Mouse (Mus musculus): Measurements from ENCODE around the gene Cryl1. TPM values are rescaled to one million over a fixed set of nuclear protein-coding genes. Genes with fewer than 3 reads are reported as not detected.

Cryl1 gene
- polyA plus RNA-seq, 1 experiment from 2014 or later: 16.6 TPM

- Histone ChIP-seq H3K27me3 (ENCODE audit: control insufficient read depth, insufficient read depth, low read length) (no peaks in the 10 kb centered on the region), H3K4me1 (ENCODE audit: control insufficient read depth, insufficient read depth, low read length) (no peaks in the 10 kb centered on the region), H3K27ac (ENCODE audit: low read length) (no peak overlapping the region), H3K9ac (ENCODE audit: low read length) (no peak overlapping the region), H3K4me3 (ENCODE audit: low read length) (no peak overlapping the region), H3K4me2 (ENCODE audit: low read depth, low read length) (no peak overlapping the region), H3K36me3 (ENCODE audit: control insufficient read depth, insufficient read depth) (no peaks in the 10 kb centered on the region), H3K9me3 (replicated peaks; ENCODE audit: control insufficient read depth, low read length) (no peaks in the 10 kb centered on the region)
- 64% methylated on average over 3 of the region's 3 CpGs for WGBS
- no peak for ATAC-seq (replicated peaks; ENCODE audit: extremely low read depth, insufficient read depth, low FRiP score)
Measured at GRCm38 (mm10) chr14:57248661-57249060, 149.7 kb downstream of the Cryl1 start.

GRCm38 (mm10) chr14:57246575-57246974, 151.8 kb downstream of the Cryl1 start:
- H3K4me2 ChIP-seq (ENCODE audit: low read depth, low read length): no peak overlapping the region

GRCm38 (mm10) chr14:57242978-57243377, 155.4 kb downstream of the Cryl1 start:
- 51% methylated on average over 5 of the region's 5 CpGs for WGBS
- no peak overlapping the region for H3K9ac ChIP-seq (ENCODE audit: low read length)
- no peak overlapping the region for H3K4me3 ChIP-seq (ENCODE audit: low read length)
- H3K27ac ChIP-seq (ENCODE audit: low read length): no peak overlapping the region
- no peak for ATAC-seq (replicated peaks; ENCODE audit: extremely low read depth, insufficient read depth, low FRiP score)
- no peaks in the 10 kb centered on the region for H3K9me3 ChIP-seq (replicated peaks; ENCODE audit: control insufficient read depth, low read length)
- no peak overlapping the region for H3K4me2 ChIP-seq (ENCODE audit: low read depth, low read length)
- no peaks in the 10 kb centered on the region for H3K4me1 ChIP-seq (ENCODE audit: control insufficient read depth, insufficient read depth, low read length)
- no peaks in the 10 kb centered on the region for H3K36me3 ChIP-seq (ENCODE audit: control insufficient read depth, insufficient read depth)
- H3K27me3 ChIP-seq (ENCODE audit: control insufficient read depth, insufficient read depth, low read length): no peaks in the 10 kb centered on the region

More at GRCm38 (mm10) chr14:57246575-57246974, 151.8 kb downstream of the Cryl1 start:
- no peak overlapping the region for H3K4me3 ChIP-seq (ENCODE audit: low read length)
- H3K36me3 ChIP-seq (ENCODE audit: control insufficient read depth, insufficient read depth): no peaks in the 10 kb centered on the region
- no peak for ATAC-seq (replicated peaks; ENCODE audit: extremely low read depth, insufficient read depth, low FRiP score)
- no peaks in the 10 kb centered on the region for H3K27me3 ChIP-seq (ENCODE audit: control insufficient read depth, insufficient read depth, low read length)
- no peak overlapping the region for H3K27ac ChIP-seq (ENCODE audit: low read length)
- H3K4me1 ChIP-seq (ENCODE audit: control insufficient read depth, insufficient read depth, low read length): no peaks in the 10 kb centered on the region
- no peak overlapping the region for H3K9ac ChIP-seq (ENCODE audit: low read length)
- H3K9me3 ChIP-seq (replicated peaks; ENCODE audit: control insufficient read depth, low read length): no peaks in the 10 kb centered on the region
- 70% methylated on average over 6 of the region's 6 CpGs for WGBS

- Histone ChIP-seq H3K27ac (ENCODE audit: low read length) (no peak overlapping the region), H3K9ac (ENCODE audit: low read length) (no peak overlapping the region), H3K4me3 (ENCODE audit: low read length) (no peak overlapping the region), H3K4me2 (ENCODE audit: low read depth, low read length) (no peak overlapping the region), H3K36me3 (ENCODE audit: control insufficient read depth, insufficient read depth) (no peaks in the 10 kb centered on the region), H3K9me3 (replicated peaks; ENCODE audit: control insufficient read depth, low read length) (no peaks in the 10 kb centered on the region), H3K27me3 (ENCODE audit: control insufficient read depth, insufficient read depth, low read length) (no peaks in the 10 kb centered on the region), H3K4me1 (ENCODE audit: control insufficient read depth, insufficient read depth, low read length) (no peaks in the 10 kb centered on the region)
- WGBS: 75% methylated on average over 11 of the region's 11 CpGs
- ATAC-seq (replicated peaks; ENCODE audit: extremely low read depth, insufficient read depth, low FRiP score): no peak
Measured at GRCm38 (mm10) chr14:57235276-57235675, 163.1 kb downstream of the Cryl1 start.

- Histone ChIP-seq H3K4me2 (ENCODE audit: low read depth, low read length) (no peak overlapping the region), H3K4me3 (ENCODE audit: low read length) (no peak overlapping the region), H3K36me3 (ENCODE audit: control insufficient read depth, insufficient read depth) (no peaks in the 10 kb centered on the region), H3K9ac (ENCODE audit: low read length) (no peak overlapping the region), H3K27me3 (ENCODE audit: control insufficient read depth, insufficient read depth, low read length) (no peaks in the 10 kb centered on the region), H3K27ac (ENCODE audit: low read length) (no peak overlapping the region), H3K4me1 (ENCODE audit: control insufficient read depth, insufficient read depth, low read length) (no peaks in the 10 kb centered on the region), H3K9me3 (replicated peaks; ENCODE audit: control insufficient read depth, low read length) (no peaks in the 10 kb centered on the region)
- ATAC-seq (replicated peaks; ENCODE audit: extremely low read depth, insufficient read depth, low FRiP score): no peak
- 22% methylated on average over 4 of the region's 4 CpGs for WGBS
Measured at GRCm38 (mm10) chr14:57234711-57235110, 163.6 kb downstream of the Cryl1 start.

- H3K4me1 ChIP-seq (ENCODE audit: control insufficient read depth, insufficient read depth, low read length): no peaks in the 10 kb centered on the region
- no peak overlapping the region for H3K4me2 ChIP-seq (ENCODE audit: low read depth, low read length)
- 68% methylated on average over 6 of the region's 6 CpGs for WGBS
- no peaks in the 10 kb centered on the region for H3K36me3 ChIP-seq (ENCODE audit: control insufficient read depth, insufficient read depth)
- no peak overlapping the region for H3K4me3 ChIP-seq (ENCODE audit: low read length)
- H3K9me3 ChIP-seq (replicated peaks; ENCODE audit: control insufficient read depth, low read length): no peaks in the 10 kb centered on the region
- H3K27me3 ChIP-seq (ENCODE audit: control insufficient read depth, insufficient read depth, low read length): no peaks in the 10 kb centered on the region
- H3K27ac ChIP-seq (ENCODE audit: low read length): no peak overlapping the region
- no peak for ATAC-seq (replicated peaks; ENCODE audit: extremely low read depth, insufficient read depth, low FRiP score)
- no peak overlapping the region for H3K9ac ChIP-seq (ENCODE audit: low read length)
Measured at GRCm38 (mm10) chr14:57230264-57231015, 167.9 kb downstream of the Cryl1 start.

Other genes with a start within 250 kb of the Cryl1 start
- gene Ift88, start 25.5 kb upstream of the Cryl1 start, polyA plus RNA-seq (2015; fragmentation: Nextera tagmentation; extraction: Ambion mirVana): 5.7 and 6.1 TPM in 2 replicates
- 2.0 and 2.7 TPM in 2 replicates for gene Il17d, start 126.2 kb upstream of the Cryl1 start, polyA plus RNA-seq (2015; fragmentation: Nextera tagmentation; extraction: Ambion mirVana)
- 73.2 and 75.7 TPM in 2 replicates for gene Eef1akmt1, start 173.1 kb upstream of the Cryl1 start, polyA plus RNA-seq (2015; fragmentation: Nextera tagmentation; extraction: Ambion mirVana)